Mouse (Mus musculus): Measurements from ENCODE around the gene Osbpl7. TPM values are rescaled to one million over a fixed set of nuclear protein-coding genes. Genes with fewer than 3 reads are reported as not detected.

Osbpl7 gene
- polyA plus RNA-seq, 1 experiment from 2014 or later, result 12.8 TPM

- Histone ChIP-seq H3K4me1 (ENCODE audit: insufficient read depth) (peaks cover 8% of the 10 kb centered on the region; the same call in 1 of the 2 replicates), H3K9ac (no peak overlapping the region), H3K27ac (ENCODE audit: low read depth) (no peak overlapping the region), H3K4me2 (peak overlapping the region; percentile 36), H3K4me3 (ENCODE audit: low read depth, low read length) (no peak overlapping the region), H3K9me3 (ENCODE audit: low read depth, low read length) (no peaks in the 10 kb centered on the region), H3K27me3 (ENCODE audit: insufficient read depth, low read length) (no peaks in the 10 kb centered on the region), H3K36me3 (ENCODE audit: insufficient read depth) (no peaks in the 10 kb centered on the region)
- DNase-seq (peak; percentile 7), ATAC-seq (ENCODE audit: insufficient read depth) (no peak; the same call in 1 of the 2 replicates)
- WGBS, result 13% methylated on average over 22 of the region's 22 CpGs
- TF ChIP-seq CTCF (IDR thresholded peaks at IDR 0.05; ENCODE audit: low read depth), result no peak
These were observed 33.1 kb downstream of the Osbpl7 start for GRCm38 (mm10) chr11:97083401-97084140.

- Histone ChIP-seq H3K27ac (ENCODE audit: low read depth) (no peak overlapping the region), H3K4me1 (ENCODE audit: insufficient read depth) (peaks cover 8% of the 10 kb centered on the region; the same call in 1 of the 2 replicates), H3K27me3 (ENCODE audit: insufficient read depth, low read length) (no peaks in the 10 kb centered on the region), H3K36me3 (ENCODE audit: insufficient read depth) (no peaks in the 10 kb centered on the region), H3K9ac (no peak overlapping the region), H3K4me2 (no peak overlapping the region), H3K4me3 (ENCODE audit: low read depth, low read length) (no peak overlapping the region), H3K9me3 (ENCODE audit: low read depth, low read length) (no peaks in the 10 kb centered on the region; the same call in 1 of the 2 replicates)
- WGBS, result 79% methylated on average over 15 of the region's 15 CpGs
- no peak for ATAC-seq (ENCODE audit: insufficient read depth)
- TF ChIP-seq CTCF (IDR thresholded peaks at IDR 0.05; ENCODE audit: low read depth), result no peak
- no peak for DNase-seq
These were observed 34.5 kb downstream of the Osbpl7 start for GRCm38 (mm10) chr11:97084821-97085505.

- Histone ChIP-seq H3K4me1 (ENCODE audit: insufficient read depth) (peaks cover 8% of the 10 kb centered on the region; the same call in 1 of the 2 replicates), H3K4me3 (ENCODE audit: low read depth, low read length) (no peak overlapping the region), H3K9ac (no peak overlapping the region), H3K4me2 (no peak overlapping the region), H3K9me3 (ENCODE audit: low read depth, low read length) (no peaks in the 10 kb centered on the region; the same call in 1 of the 2 replicates), H3K27ac (ENCODE audit: low read depth) (no peak overlapping the region), H3K36me3 (ENCODE audit: insufficient read depth) (no peaks in the 10 kb centered on the region), H3K27me3 (ENCODE audit: insufficient read depth, low read length) (no peaks in the 10 kb centered on the region)
- ATAC-seq (ENCODE audit: insufficient read depth), result no peak
- no peak for DNase-seq
- no peak for TF ChIP-seq CTCF (IDR thresholded peaks at IDR 0.05; ENCODE audit: low read depth)
- WGBS, result 70% methylated on average over 6 of the region's 6 CpGs
These were observed 35.9 kb downstream of the Osbpl7 start for GRCm38 (mm10) chr11:97086365-97086764.

- H3K9me3 ChIP-seq (ENCODE audit: low read depth, low read length), result no peaks in the 10 kb centered on the region
- no peaks in the 10 kb centered on the region for H3K36me3 ChIP-seq (ENCODE audit: insufficient read depth)
- no peak overlapping the region for H3K4me3 ChIP-seq (ENCODE audit: low read depth, low read length)
- H3K27me3 ChIP-seq (ENCODE audit: insufficient read depth, low read length), result peaks cover 17% of the 10 kb centered on the region; the same call in 1 of the 2 replicates
- TF ChIP-seq CTCF (IDR thresholded peaks at IDR 0.05; ENCODE audit: low read depth), result no peak
- ATAC-seq (ENCODE audit: insufficient read depth) (no peak), DNase-seq (no peak)
- WGBS, result 60% methylated on average over 2 of the region's 2 CpGs
- H3K4me1 ChIP-seq (ENCODE audit: insufficient read depth), result no peaks in the 10 kb centered on the region
- no peak overlapping the region for H3K4me2 ChIP-seq
- no peak overlapping the region for H3K9ac ChIP-seq
- H3K27ac ChIP-seq (ENCODE audit: low read depth), result no peak overlapping the region
These were observed 44.2 kb downstream of the Osbpl7 start for GRCm38 (mm10) chr11:97094600-97094999.

GRCm38 (mm10) chr11:97098791-97099190 lies 48.4 kb downstream of the Osbpl7 start:
- H3K4me1 ChIP-seq (ENCODE audit: insufficient read depth), result no peaks in the 10 kb centered on the region
- WGBS, result 16% methylated on average over 18 of the region's 18 CpGs
- peaks cover 26% of the 10 kb centered on the region; the same call in 1 of the 2 replicates for H3K27me3 ChIP-seq (ENCODE audit: insufficient read depth, low read length)
- no peak for ATAC-seq (ENCODE audit: insufficient read depth)
- H3K27ac ChIP-seq (ENCODE audit: low read depth), result no peak overlapping the region
- no peaks in the 10 kb centered on the region for H3K36me3 ChIP-seq (ENCODE audit: insufficient read depth)
- no peak overlapping the region for H3K4me3 ChIP-seq (ENCODE audit: low read depth, low read length)
- no peak overlapping the region for H3K9ac ChIP-seq
- peak; percentile 22 for DNase-seq
- H3K4me2 ChIP-seq, result peak overlapping the region; percentile 27; the same call in 1 of the 2 replicates
- TF ChIP-seq CTCF (IDR thresholded peaks at IDR 0.05; ENCODE audit: low read depth), result no peak
- no peaks in the 10 kb centered on the region for H3K9me3 ChIP-seq (ENCODE audit: low read depth, low read length)

- Histone ChIP-seq H3K9me3 (ENCODE audit: low read depth, low read length) (no peaks in the 10 kb centered on the region), H3K27me3 (ENCODE audit: insufficient read depth, low read length) (peaks cover 26% of the 10 kb centered on the region; the same call in 1 of the 2 replicates), H3K36me3 (ENCODE audit: insufficient read depth) (no peaks in the 10 kb centered on the region), H3K4me3 (ENCODE audit: low read depth, low read length) (no peak overlapping the region), H3K4me2 (no peak overlapping the region), H3K9ac (no peak overlapping the region), H3K4me1 (ENCODE audit: insufficient read depth) (no peaks in the 10 kb centered on the region), H3K27ac (ENCODE audit: low read depth) (no peak overlapping the region)
- DNase-seq (peak; percentile 75), ATAC-seq (ENCODE audit: insufficient read depth) (no peak)
- TF ChIP-seq CTCF (IDR thresholded peaks at IDR 0.05; ENCODE audit: low read depth), result peak; percentile 84
- WGBS, result 16% methylated on average over 9 of the region's 9 CpGs
These were observed 51.3 kb downstream of the Osbpl7 start for GRCm38 (mm10) chr11:97101722-97102121.
